8 mouse cellular contexts compared by ENCODE assay signal in the genomic region with DNA sequence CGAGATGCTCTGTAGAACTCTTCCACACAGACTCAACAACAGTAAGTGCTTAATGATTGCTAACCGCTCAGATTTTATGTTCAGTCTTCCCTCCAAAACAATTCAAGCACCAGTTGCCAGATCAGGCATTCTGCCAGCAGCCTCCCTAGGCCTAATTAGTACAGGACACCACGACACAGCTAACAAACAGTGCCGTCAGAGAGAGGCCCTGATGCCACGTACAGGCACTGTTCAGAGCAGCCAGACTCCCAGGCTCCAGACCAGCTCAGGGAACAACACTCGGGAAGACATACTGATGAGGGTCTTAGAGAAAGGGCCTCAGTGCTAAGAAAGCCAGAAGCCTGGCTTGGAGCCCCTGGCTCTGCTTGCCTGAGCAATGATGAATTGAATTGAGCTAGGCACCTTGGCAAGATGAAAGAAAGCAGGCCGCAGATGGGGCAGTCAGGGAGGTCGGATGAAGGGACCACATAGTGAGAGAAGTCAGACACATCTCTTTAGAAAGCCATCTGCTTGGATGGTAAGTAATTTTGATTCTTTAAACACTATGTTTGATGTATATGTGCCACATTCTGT. TPM values are rescaled to one million over a fixed set of nuclear protein-coding genes. Genes with fewer than 3 reads are reported as not detected.
DNase-seq lines count a peak whose midpoint lies in the region; ATAC-seq and TF ChIP-seq lines count a peak whose summit lies in the region.

No protein-coding gene starts in this region.

- no peak for DNase-seq in embryonic facial prominence, embryonic 10.5 days (ENCODE audit: low spot score)
- peak; percentile 77 for DNase-seq in cerebellum, adult 11 months
- DNase-seq in frontal cortex, postnatal 14 days (ENCODE audit: low spot score in 2 of 2): peak; percentile 58 to 65
- DNase-seq in left cerebral cortex, postnatal 25 days (ENCODE audit: low spot score in 2 of 2): peak; percentile 53 to 55
- DNase-seq in B cell, adult 2 months: no peak
- DNase-seq in thymus, postnatal 0 days (ENCODE audit: low spot score): no peak
- DNase-seq in thymus, adult 2 months: no peak

- TF ChIP-seq POLR2A in thymus, adult 2 months (IDR thresholded peaks at IDR 0.05; ENCODE audit: control insufficient read depth, extremely low read depth, insufficient read depth, low read length, poor library complexity): no peak

- no peak overlapping the region for H3K4me3 ChIP-seq in embryonic facial prominence, embryonic 13.5 days
- H3K4me3 ChIP-seq in embryonic facial prominence, embryonic 10.5 days: no peak overlapping the region
- no peak overlapping the region for H3K4me3 ChIP-seq in thymus, adult 2 months (ENCODE audit: control insufficient read depth, insufficient read depth, low read length)

- H3K9me3 ChIP-seq in embryonic facial prominence, embryonic 13.5 days: no peaks in the 10 kb centered on the region
- no peaks in the 10 kb centered on the region for H3K9me3 ChIP-seq in embryonic facial prominence, embryonic 10.5 days

- 46% methylated on average over 8 of the region's 8 CpGs for WGBS in embryonic facial prominence, embryonic 13.5 days
- WGBS in embryonic facial prominence, embryonic 10.5 days: 64% methylated on average over 8 of the region's 8 CpGs
- 93% methylated on average over 8 of the region's 8 CpGs for WGBS in thymus, adult 2 months

- no peaks in the 10 kb centered on the region for H3K36me3 ChIP-seq in embryonic facial prominence, embryonic 13.5 days
- no peaks in the 10 kb centered on the region for H3K36me3 ChIP-seq in embryonic facial prominence, embryonic 10.5 days (replicated peaks)
- no peaks in the 10 kb centered on the region for H3K36me3 ChIP-seq in thymus, adult 2 months (ENCODE audit: control insufficient read depth, insufficient read depth, low read length)

- no peak for TF ChIP-seq CTCF in thymus, adult 2 months (IDR thresholded peaks at IDR 0.05; ENCODE audit: borderline replicate concordance, control insufficient read depth, extremely low read depth, insufficient read depth, low read length, poor library complexity)

- H3K4me2 ChIP-seq in embryonic facial prominence, embryonic 13.5 days: no peak overlapping the region

- ATAC-seq in embryonic facial prominence, embryonic 13.5 days (ENCODE audit: insufficient number of reproducible peaks, insufficient read depth, low FRiP score, low TSS enrichment, low read depth): no peak

- 0 out of 2 replicates have a peak overlapping the region, but pooled peaks have one; percentile 51 for H3K9ac ChIP-seq in embryonic facial prominence, embryonic 13.5 days

- peaks cover 17% of the 10 kb centered on the region for H3K4me1 ChIP-seq in embryonic facial prominence, embryonic 13.5 days
- H3K4me1 ChIP-seq in embryonic facial prominence, embryonic 10.5 days: no peaks in the 10 kb centered on the region
- H3K4me1 ChIP-seq in thymus, adult 2 months (replicated peaks; ENCODE audit: control insufficient read depth, insufficient read depth, low read length): no peaks in the 10 kb centered on the region

- peak overlapping the region; percentile 48; the same call in 1 of the 2 replicates for H3K27ac ChIP-seq in embryonic facial prominence, embryonic 13.5 days
- no peak overlapping the region for H3K27ac ChIP-seq in embryonic facial prominence, embryonic 10.5 days (replicated peaks)
- H3K27ac ChIP-seq in thymus, adult 2 months (ENCODE audit: control insufficient read depth, insufficient read depth, low read length): no peak overlapping the region

- no peaks in the 10 kb centered on the region for H3K27me3 ChIP-seq in embryonic facial prominence, embryonic 13.5 days
- H3K27me3 ChIP-seq in embryonic facial prominence, embryonic 10.5 days (replicated peaks; ENCODE audit: low read depth, poor library complexity, severe bottlenecking): peaks cover 12% of the 10 kb centered on the region
- no peaks in the 10 kb centered on the region for H3K27me3 ChIP-seq in thymus, adult 2 months (ENCODE audit: control insufficient read depth, insufficient read depth, low read length)

- intact Hi-C loops in left cerebral cortex, postnatal 25 days (cut with DNase I): no loop called here

RNA-seq across cellular contexts. Expression of a gene that starts 22.5 kb away (rescaled TPM):
- polyA plus RNA-seq in embryonic facial prominence, embryonic 13.5 days (2015; fragmentation: Nextera tagmentation; extraction: Ambion mirVana): 2.1 and 3.0 TPM in 2 replicates
- polyA plus RNA-seq in embryonic facial prominence, embryonic 10.5 days (2016; fragmentation: Nextera tagmentation; extraction: Ambion mirVana): 1.8 TPM in 2 replicates
- 10 to 100 TPM; 16.0 to 86.9 TPM for total RNA-seq in left cerebral cortex, postnatal 25 days (2021)
- 0.66 and 1.5 TPM in 2 replicates for polyA plus RNA-seq in thymus, postnatal 0 days (2015; fragmentation: Nextera tagmentation; extraction: Ambion mirVana)
- polyA plus RNA-seq in thymus, adult 2 months (2012; rRNA removed): 0.61 and 1.2 TPM in 2 replicates

RNA-seq across cellular contexts. Expression of a gene that starts 42.2 kb away (rescaled TPM):
- polyA plus RNA-seq in embryonic facial prominence, embryonic 13.5 days (2015; fragmentation: Nextera tagmentation; extraction: Ambion mirVana): 21.4 and 22.1 TPM in 2 replicates
- 18.3 and 18.5 TPM in 2 replicates for polyA plus RNA-seq in embryonic facial prominence, embryonic 10.5 days (2016; fragmentation: Nextera tagmentation; extraction: Ambion mirVana)
- total RNA-seq in left cerebral cortex, postnatal 25 days (2021): 10 to 100 TPM; 41.9 to 47.7 TPM
- 34.1 and 46.4 TPM in 2 replicates for polyA plus RNA-seq in thymus, postnatal 0 days (2015; fragmentation: Nextera tagmentation; extraction: Ambion mirVana)
- 49.6 and 56.1 TPM in 2 replicates for polyA plus RNA-seq in thymus, adult 2 months (2012; rRNA removed)

Comparison
In these comparisons a context has a peak if more than half of its experiments do, and no peak if none do; other contexts are left out.
1. DNase-seq: peak in cerebellum, adult 11 months (single experiment), frontal cortex, postnatal 14 days (2 of 2) and left cerebral cortex, postnatal 25 days (2 of 2); none in embryonic facial prominence, embryonic 10.5 days (single experiment), B cell, adult 2 months (0 of 2), thymus, postnatal 0 days (single experiment) and thymus, adult 2 months (single experiment).